Mouse (Mus musculus) liver, embryonic 14.5 days (tissue): ENCODE measurements at regions not wholly inside any gene's neighbourhood (a gene's known extent, or its start where the extent isn't known, plus 50 kb on each side); places are given as distances from the start of the nearest gene placed in this dataset.

Experiments
- CTCF ChIP-seq: IDR thresholded peaks from 2 replicates; pipeline ENCODE4 v1.5.1; 2016; ENCODE audit warnings: antibody characterized with exemption, low read depth, control low read depth
- EP300 ChIP-seq: IDR thresholded peaks from 2 replicates; pipeline ENCODE4 v1.6.1; 2016; ENCODE audit warnings: antibody characterized with exemption, low read depth

DNA sequence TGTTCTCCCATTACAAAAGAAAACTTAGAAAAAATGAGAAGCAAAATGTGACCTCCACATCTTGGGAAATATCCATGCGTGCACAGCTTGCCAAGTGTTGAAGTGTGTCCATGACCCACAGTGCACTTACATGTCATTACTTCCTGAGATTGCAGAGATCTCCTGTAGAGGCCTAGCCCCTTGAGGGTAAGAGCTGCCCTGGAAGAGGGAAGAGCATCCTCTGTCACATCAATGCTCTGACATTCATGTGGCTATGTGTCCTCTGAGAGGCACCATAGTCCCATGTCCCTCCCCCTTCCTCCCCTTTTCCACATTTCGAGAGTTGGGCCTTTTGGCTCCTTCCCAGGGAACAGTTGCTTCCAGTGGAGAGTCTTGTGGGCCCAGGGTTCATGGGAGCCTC is 121.4 kb upstream of the Gas1 start:
- TF ChIP-seq CTCF = no peak
- no peak for TF ChIP-seq EP300
